Mouse (Mus musculus) E14TG2a.4 (cell line): ENCODE results near the gene Zw10.
A peak's percentile ranks its signal among the peaks of the same experiment; 100 is the strongest.

Experiments used
- H3K27me3 ChIP-seq: 2 replicates; pipeline ENCODE4 v1.6.1; 2014; ENCODE audit warnings: low read length, control low read depth; ENCODE audit not compliant: insufficient read depth
- H3K36me3 ChIP-seq: 2 replicates; pipeline ENCODE4 v1.6.1; 2014; ENCODE audit warnings: low read length, control low read depth; ENCODE audit not compliant: insufficient read depth
- H3K4me1 ChIP-seq: replicated peaks from 2 replicates; pipeline ENCODE4 v1.6.1; 2014; ENCODE audit warnings: low read depth, low read length, control low read depth
- H3K4me3 ChIP-seq: replicated peaks from 2 replicates; pipeline ENCODE4 v1.5.1; 2014; ENCODE audit warnings: mild to moderate bottlenecking, low read length
- H3K9me3 ChIP-seq: 2 replicates; pipeline ENCODE4 v1.6.1; 2014; ENCODE audit warnings: low read length, control low read depth
- CTCF ChIP-seq: conservative IDR thresholded peaks from 2 replicates; pipeline ENCODE4 v1.5.1; 2014; ENCODE audit warnings: low read length
- NANOG ChIP-seq: IDR thresholded peaks from 2 replicates; pipeline ENCODE4 v1.6.1; 2014; ENCODE audit warnings: borderline replicate concordance, low read length, mixed read lengths
- POU5F1 ChIP-seq: IDR thresholded peaks from 2 replicates; pipeline ENCODE4 v1.6.1; 2014; ENCODE audit warnings: low read length, borderline replicate concordance

Gene Zw10

DNA sequence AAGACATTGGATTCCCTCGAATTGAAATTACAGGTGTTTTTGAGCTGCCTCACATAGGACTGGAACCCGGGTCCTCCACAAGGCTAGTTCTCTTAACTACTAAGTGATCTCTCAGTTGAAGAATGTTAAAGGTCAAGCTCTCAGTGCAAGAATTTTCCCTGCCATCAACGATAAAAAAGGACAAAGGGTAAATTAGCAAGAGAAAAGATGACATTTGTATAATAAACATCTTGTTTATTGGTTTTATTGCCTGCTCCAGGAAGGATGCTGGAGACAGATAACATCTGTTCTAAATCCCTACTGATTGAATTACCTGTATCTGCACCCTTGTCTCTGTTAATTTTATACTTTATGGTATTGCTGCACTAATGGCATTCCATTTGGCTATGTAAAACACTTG, 1.4 kb upstream of the Zw10 start:
- Histone ChIP-seq H3K36me3 (peaks cover 23% of the 10 kb centered on the region), H3K4me1 (peaks cover 50% of the 10 kb centered on the region), H3K9me3 (no peaks in the 10 kb centered on the region), H3K4me3 (no peak overlapping the region), H3K27me3 (no peaks in the 10 kb centered on the region)
- TF ChIP-seq NANOG = peak; percentile 82
- no peak for TF ChIP-seq POU5F1

DNA sequence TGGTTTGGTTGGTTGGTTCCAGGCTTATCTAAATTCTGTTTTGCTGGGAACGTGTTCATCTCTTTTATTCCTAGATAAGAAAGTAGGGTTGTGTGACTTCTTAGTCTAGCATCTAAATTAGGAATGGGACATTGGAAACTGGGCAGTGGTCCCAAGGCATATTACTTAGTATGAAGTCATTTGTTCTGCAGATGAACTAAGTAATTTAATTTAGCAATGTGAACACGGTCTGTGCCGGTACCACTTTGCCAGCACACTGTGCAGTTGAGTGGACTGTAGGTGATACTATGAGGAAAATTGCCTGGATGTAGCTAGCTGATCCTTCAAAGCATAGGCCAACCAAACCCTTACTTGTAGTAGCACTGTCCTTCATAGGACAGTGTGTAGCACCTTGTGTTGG, 21.4 kb downstream of the Zw10 start:
- H3K4me1 ChIP-seq = peaks cover 14% of the 10 kb centered on the region
- TF ChIP-seq NANOG (no peak), CTCF (no peak), POU5F1 (no peak)
- H3K27me3 ChIP-seq = no peaks in the 10 kb centered on the region
- H3K9me3 ChIP-seq = no peaks in the 10 kb centered on the region
- H3K4me3 ChIP-seq = no peak overlapping the region
- H3K36me3 ChIP-seq = peaks cover 83% of the 10 kb centered on the region

DNA sequence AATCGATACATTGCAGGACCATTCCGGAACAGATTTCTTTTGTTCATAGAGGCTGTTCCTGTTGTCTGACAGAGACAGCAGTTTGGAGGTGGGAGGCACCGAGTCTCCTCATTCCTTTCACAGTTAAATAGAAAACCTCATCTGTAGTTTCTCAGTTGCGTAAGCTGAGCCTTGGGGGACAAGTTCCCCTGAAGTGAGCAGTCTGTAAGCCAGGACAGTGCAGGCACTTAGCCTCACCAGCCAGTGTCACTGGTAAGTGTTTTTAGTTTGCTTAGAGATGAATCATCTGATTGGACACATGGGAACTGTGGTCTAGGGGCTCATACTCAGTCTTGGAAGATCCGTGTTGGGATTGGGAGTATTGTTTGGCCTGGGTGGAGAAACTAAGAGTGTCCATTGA, 25.7 kb downstream of the Zw10 start, which contains the start of gene Tmprss5:
Tmprss5 (plus strand) TSS at position 154 of the 400 bp plus-strand sequence.
- Histone ChIP-seq H3K27me3 (no peaks in the 10 kb centered on the region), H3K4me3 (no peak within 1 kb of the TSS), H3K4me1 (peaks cover 29% of the 10 kb centered on the region), H3K36me3 (peaks cover 48% of the 10 kb centered on the region), H3K9me3 (no peaks in the 10 kb centered on the region)
- TF ChIP-seq POU5F1 (no peak), NANOG (no peak), CTCF (no peak)

DNA sequence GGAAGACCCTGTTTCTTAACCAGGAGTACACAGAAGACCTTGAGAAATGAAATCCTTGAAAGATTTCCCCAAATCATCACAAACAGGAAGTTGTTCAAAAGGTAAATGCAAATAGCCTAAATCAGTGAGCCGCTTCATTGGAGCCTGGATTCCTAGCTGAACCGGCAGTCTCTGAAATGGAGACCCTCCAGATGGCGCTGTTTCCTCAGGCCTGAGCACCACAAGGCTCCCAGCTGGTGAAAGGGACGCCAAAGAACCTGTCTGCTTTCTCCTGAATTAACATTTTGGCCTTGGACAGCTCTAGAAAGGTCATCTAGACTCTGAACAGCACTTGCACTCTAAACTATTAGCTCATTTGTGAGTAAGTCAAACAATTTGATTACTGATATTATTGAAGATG, 26.1 kb downstream of the Zw10 start:
- peaks cover 29% of the 10 kb centered on the region for H3K4me1 ChIP-seq
- H3K36me3 ChIP-seq = peaks cover 44% of the 10 kb centered on the region
- no peaks in the 10 kb centered on the region for H3K9me3 ChIP-seq
- no peak overlapping the region for H3K4me3 ChIP-seq
- TF ChIP-seq CTCF = peak; percentile 76
- TF ChIP-seq NANOG = no peak
- no peaks in the 10 kb centered on the region for H3K27me3 ChIP-seq

DNA sequence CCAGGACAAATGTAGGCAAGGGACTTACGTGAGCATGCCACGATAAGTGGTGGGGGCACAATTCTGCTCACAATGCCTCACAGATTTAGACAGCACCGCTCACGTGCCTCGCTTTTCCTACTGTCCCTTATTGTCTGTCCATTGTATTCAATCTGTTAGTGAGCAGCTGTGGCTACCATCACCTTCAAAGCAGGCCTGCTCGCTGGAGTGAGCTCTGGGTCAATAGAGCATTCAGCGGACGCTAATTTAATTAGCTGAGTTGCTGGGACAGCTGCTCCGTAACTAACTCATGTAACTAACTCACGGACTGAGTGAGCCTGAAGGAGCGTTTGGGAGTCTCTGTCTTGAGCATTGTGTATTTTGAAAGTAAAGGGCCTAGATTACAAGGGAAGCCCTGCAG, 31.9 kb downstream of the Zw10 start:
- H3K4me1 ChIP-seq = peaks cover 14% of the 10 kb centered on the region
- H3K9me3 ChIP-seq = no peaks in the 10 kb centered on the region

DNA sequence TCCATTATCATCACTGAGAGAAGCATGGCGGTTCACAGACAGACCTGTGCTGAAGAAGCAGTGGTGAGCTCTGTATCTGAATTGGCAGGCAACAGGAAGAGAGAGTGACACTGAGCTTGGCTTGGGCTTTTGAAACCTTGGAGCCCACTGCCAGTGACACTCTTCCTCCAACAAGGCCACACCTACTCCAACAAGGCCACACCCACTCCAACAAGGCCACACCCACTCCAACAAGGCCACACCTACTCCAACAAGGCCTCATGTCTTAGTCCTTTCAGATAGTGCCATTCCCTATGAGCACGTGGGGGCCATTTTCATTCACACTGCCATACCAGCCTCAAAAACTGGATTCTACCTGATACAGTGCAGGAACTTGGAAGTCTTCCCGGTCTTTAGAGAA, 43.5 kb downstream of the Zw10 start:
- H3K36me3 ChIP-seq = no peaks in the 10 kb centered on the region
- H3K4me1 ChIP-seq = peaks cover 18% of the 10 kb centered on the region
- TF ChIP-seq NANOG = no peak
- TF ChIP-seq CTCF = no peak
- no peak for TF ChIP-seq POU5F1
- H3K9me3 ChIP-seq = peaks cover 12% of the 10 kb centered on the region; the same call in 1 of the 2 replicates
- no peaks in the 10 kb centered on the region for H3K27me3 ChIP-seq
- H3K4me3 ChIP-seq = no peak overlapping the region

More for the DNA sequence above, 31.9 kb downstream of the Zw10 start:
- Histone ChIP-seq H3K27me3 (no peaks in the 10 kb centered on the region), H3K4me3 (no peak overlapping the region), H3K36me3 (0 out of 2 replicates have a peak, but pooled peaks cover 4% of the 10 kb centered on the region)
- TF ChIP-seq CTCF (no peak), NANOG (no peak), POU5F1 (no peak)

DNA sequence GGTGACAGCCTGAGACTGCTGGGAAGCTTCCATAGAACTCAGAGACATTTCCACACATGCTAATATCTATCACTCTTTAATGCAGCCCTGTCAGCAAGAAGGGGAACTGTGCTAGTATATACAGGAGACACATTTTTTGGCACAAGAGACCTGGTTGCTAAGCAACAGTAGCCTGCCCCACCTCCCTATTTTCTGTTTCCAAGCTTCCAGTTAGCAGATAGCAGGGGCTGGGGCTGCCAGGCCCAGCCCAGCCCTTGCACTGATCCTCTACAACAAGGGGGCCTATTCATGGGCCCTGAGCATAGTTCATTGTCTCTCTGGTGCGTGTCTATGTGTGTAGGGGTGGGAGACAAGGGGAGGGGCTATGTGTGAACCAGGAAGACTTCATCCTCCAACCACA, 46.9 kb downstream of the Zw10 start:
- Histone ChIP-seq H3K27me3 (no peaks in the 10 kb centered on the region), H3K9me3 (peaks cover 12% of the 10 kb centered on the region; the same call in 1 of the 2 replicates), H3K4me3 (no peak overlapping the region), H3K4me1 (peaks cover 23% of the 10 kb centered on the region), H3K36me3 (no peaks in the 10 kb centered on the region)
- TF ChIP-seq NANOG (no peak), CTCF (no peak), POU5F1 (no peak)

DNA sequence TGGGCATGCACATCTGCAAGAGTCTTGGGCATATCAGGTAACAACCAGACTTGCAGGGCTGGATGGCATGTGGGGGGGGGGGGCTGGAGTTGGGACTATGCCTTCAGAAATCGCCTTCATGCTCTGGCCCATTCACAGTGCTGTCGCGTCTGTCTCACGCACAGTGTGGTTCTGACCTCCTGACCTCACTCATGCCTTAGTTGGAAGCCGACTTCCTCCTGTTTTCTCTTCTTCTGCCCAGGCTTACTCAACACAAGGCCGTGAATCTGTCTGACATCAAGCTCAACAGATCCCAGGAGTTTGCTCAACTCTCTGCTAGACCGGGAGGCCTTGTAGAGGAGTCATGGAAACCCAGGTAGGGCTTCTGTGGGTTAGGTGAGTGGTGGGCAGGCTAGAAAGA, 53.7 kb downstream of the Zw10 start:
- no peak for TF ChIP-seq POU5F1
- H3K4me1 ChIP-seq = peaks cover 65% of the 10 kb centered on the region
- no peaks in the 10 kb centered on the region for H3K36me3 ChIP-seq
- peak overlapping the region; percentile 43 for H3K4me3 ChIP-seq
- H3K9me3 ChIP-seq = no peaks in the 10 kb centered on the region
- no peaks in the 10 kb centered on the region for H3K27me3 ChIP-seq

DNA sequence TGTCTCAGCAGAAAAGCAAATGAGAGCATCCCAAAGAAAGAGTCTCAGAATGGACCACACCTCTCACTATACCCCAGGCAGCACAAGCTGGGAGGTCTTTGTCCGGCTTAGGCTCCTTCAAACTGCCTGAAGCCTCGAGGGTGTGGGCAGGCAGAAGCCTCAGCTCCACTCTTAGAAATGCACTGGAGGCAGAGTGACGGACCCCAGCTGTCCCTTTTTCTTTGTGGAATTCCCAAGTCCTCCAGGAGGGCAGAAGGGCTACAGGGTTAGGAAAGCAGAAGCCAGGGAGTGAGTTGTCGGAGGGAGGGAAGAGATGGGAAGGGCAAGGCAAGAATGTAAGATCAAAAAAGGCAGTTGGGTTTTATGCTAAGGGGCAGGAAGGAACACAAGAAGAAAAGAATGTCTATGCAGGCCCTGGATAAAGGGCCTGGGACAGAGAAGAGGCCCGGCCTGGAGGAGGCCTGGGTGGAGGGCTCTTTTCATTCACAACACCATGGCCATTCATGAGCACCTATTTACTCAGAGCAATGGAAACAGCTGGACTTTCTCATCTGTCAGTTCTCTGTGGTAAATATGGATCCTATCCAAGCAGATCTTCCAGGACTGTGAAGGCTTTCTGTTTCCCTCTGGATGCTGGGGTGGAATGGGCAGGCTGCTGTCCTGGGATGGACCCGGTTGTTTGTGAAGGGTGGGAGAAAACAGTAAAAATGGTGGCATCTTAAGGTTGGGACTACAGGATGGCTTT, 55.2 kb downstream of the Zw10 start:
- Histone ChIP-seq H3K36me3 (peaks cover 6% of the 10 kb centered on the region; the same call in 1 of the 2 replicates), H3K9me3 (no peaks in the 10 kb centered on the region), H3K4me1 (peaks cover 65% of the 10 kb centered on the region), H3K4me3 (peak overlapping the region; percentile 43), H3K27me3 (no peaks in the 10 kb centered on the region)
- TF ChIP-seq NANOG (no peak), CTCF (no peak), POU5F1 (no peak)
